ENCODE assay signal across 20 mouse cellular contexts in genomic region chr5:149919097-149919496, GRCm38 (mm10).
DNase-seq lines count a peak whose midpoint lies in the region; ATAC-seq and TF ChIP-seq lines count a peak whose summit lies in the region.
"Had no signal": no experiment of that assay in that cellular context is flagged by ENCODE, and none has a peak within 500 bp of the region (broad histone marks: within the 10 kb centered on the region; RNA-seq: fewer than 3 reads in every experiment).

No protein-coding gene starts in this region.

- H3K4me3 ChIP-seq in kidney, adult 2 months (ENCODE audit: insufficient read depth, low read depth, low read length) = no peak overlapping the region
- no peak overlapping the region for H3K4me3 ChIP-seq in kidney, postnatal 0 days (replicated peaks; ENCODE audit: low read depth, low read length)
- H3K4me3 ChIP-seq: embryonic facial prominence, embryonic 15.5 days; erythroblast, embryonic 14.5 days; forebrain, embryonic 10.5 days; gastrocnemius, adult 2 months; heart, embryonic 13.5 days; hindbrain, embryonic 13.5 days had no signal

- no peaks in the 10 kb centered on the region for H3K9me3 ChIP-seq in kidney, postnatal 0 days (replicated peaks; ENCODE audit: low read length)
- H3K9me3 ChIP-seq: embryonic facial prominence, embryonic 15.5 days; forebrain, embryonic 10.5 days; heart, embryonic 13.5 days; hindbrain, embryonic 13.5 days had no signal

- TF ChIP-seq CTCF in kidney, adult 2 months (conservative IDR thresholded peaks at IDR 0.05; ENCODE audit: insufficient read depth, insufficient read length, low read depth, low read length) = no peak
- no peak for TF ChIP-seq CTCF in kidney, postnatal 0 days (IDR thresholded peaks at IDR 0.05; ENCODE audit: low read depth)

- WGBS in kidney, adult 2 months = 46% methylated on average over 4 of the region's 4 CpGs
- 37% methylated on average over 4 of the region's 4 CpGs for WGBS in kidney, postnatal 0 days

- no peak overlapping the region for H3K9ac ChIP-seq in kidney, postnatal 0 days (ENCODE audit: low read depth, low read length)
- H3K9ac ChIP-seq: embryonic facial prominence, embryonic 15.5 days; heart, embryonic 13.5 days; hindbrain, embryonic 13.5 days had no signal

- DNase-seq in kidney, adult 2 months = peak; percentile 5
- no peak for DNase-seq in kidney, adult 18-20 months
- peak; percentile 47 for DNase-seq in kidney, postnatal 0 days (ENCODE audit: low spot score)
- DNase-seq in kidney, adult 9 months = no peak
- peak; percentile 22 to 39 for DNase-seq in kidney, postnatal 4 days
- DNase-seq in urinary bladder, postnatal 4 days (ENCODE audit: low spot score in 2 of 2) = no peak
- DNase-seq: adrenal gland, adult 8-10 months; cerebellum, adult 11 months; cerebellum, adult 8-10 months; cerebellum, postnatal 14 days; embryo, embryonic 11 days; gastrocnemius, adult 2 months; gastrocnemius, postnatal 25 days; heart, postnatal 4 days had no signal

- no peak for TF ChIP-seq POLR2A in kidney, adult 2 months (IDR thresholded peaks at IDR 0.05; ENCODE audit: low read depth, low read length)

- no peak for ATAC-seq in kidney, postnatal 0 days (replicated peaks; ENCODE audit: low FRiP score, low read depth)
- ATAC-seq: forebrain, embryonic 14.5 days had no signal

- H3K27me3 ChIP-seq in kidney, adult 2 months (replicated peaks; ENCODE audit: control insufficient read depth, insufficient read depth, low read length) = no peaks in the 10 kb centered on the region
- H3K27me3 ChIP-seq in kidney, postnatal 0 days (ENCODE audit: insufficient read depth, low read length) = no peaks in the 10 kb centered on the region
- H3K27me3 ChIP-seq: embryonic facial prominence, embryonic 15.5 days; heart, embryonic 13.5 days; hindbrain, embryonic 13.5 days had no signal

- no peak overlapping the region for H3K4me2 ChIP-seq in kidney, postnatal 0 days (ENCODE audit: low read length)
- H3K4me2 ChIP-seq: embryonic facial prominence, embryonic 15.5 days; heart, embryonic 13.5 days; hindbrain, embryonic 13.5 days had no signal

- no peaks in the 10 kb centered on the region for H3K36me3 ChIP-seq in kidney, adult 2 months (ENCODE audit: control insufficient read depth, insufficient read depth, low read length)
- no peaks in the 10 kb centered on the region for H3K36me3 ChIP-seq in kidney, postnatal 0 days (ENCODE audit: insufficient read depth, low read length)
- H3K36me3 ChIP-seq: embryonic facial prominence, embryonic 15.5 days; forebrain, embryonic 10.5 days; heart, embryonic 13.5 days; hindbrain, embryonic 13.5 days had no signal

- no peaks in the 10 kb centered on the region for H3K4me1 ChIP-seq in kidney, adult 2 months (ENCODE audit: control insufficient read depth, insufficient read depth, low read length)
- no peaks in the 10 kb centered on the region for H3K4me1 ChIP-seq in kidney, postnatal 0 days (replicated peaks; ENCODE audit: insufficient read depth, low read length)
- H3K4me1 ChIP-seq: embryonic facial prominence, embryonic 15.5 days; forebrain, embryonic 10.5 days had no signal

- no peak overlapping the region for H3K27ac ChIP-seq in kidney, adult 2 months (ENCODE audit: insufficient read depth, low read depth, low read length)
- H3K27ac ChIP-seq in kidney, postnatal 0 days = no peak overlapping the region
- H3K27ac ChIP-seq: embryonic facial prominence, embryonic 15.5 days; forebrain, embryonic 10.5 days; gastrocnemius, adult 2 months; heart, embryonic 13.5 days; hindbrain, embryonic 13.5 days had no signal

Comparison
In these comparisons a context has a peak if more than half of its experiments do, and no peak if none do; other contexts are left out.
1. DNase-seq: peak in kidney, adult 2 months (single experiment), kidney, postnatal 0 days (single experiment) and kidney, postnatal 4 days (2 of 2); none in kidney, adult 18-20 months (single experiment), kidney, adult 9 months (single experiment) and urinary bladder, postnatal 4 days (0 of 2).